Mouse (Mus musculus) kidney, adult 2 months (tissue): ENCODE results near the gene Dnajb12. TPM values are rescaled to one million over a fixed set of nuclear protein-coding genes. Genes with fewer than 3 reads are reported as not detected.

Experiments
- DNase-seq: peaks from one replicate; pipeline ENCODE4 v3.0.0; 2021
- H3K27ac ChIP-seq: fragments of 200-500 bp; 2 replicates; pipeline ENCODE4 v1.5.1; 2012; ENCODE audit warnings: low read depth, low read length, control low read depth, inconsistent platforms; ENCODE audit not compliant: insufficient read depth
- H3K27me3 ChIP-seq: fragments of 200-500 bp; replicated peaks from 2 replicates; pipeline ENCODE4 v1.6.1; 2012; ENCODE audit warnings: mild to moderate bottlenecking, moderate library complexity, low read length, inconsistent platforms; ENCODE audit not compliant: control insufficient read depth, insufficient read depth
- H3K36me3 ChIP-seq: fragments of 200-500 bp; 2 replicates; pipeline ENCODE4 v1.6.1; 2012; ENCODE audit warnings: mild to moderate bottlenecking, moderate library complexity, low read length, inconsistent platforms; ENCODE audit not compliant: control insufficient read depth, insufficient read depth
- H3K4me1 ChIP-seq: fragments of 200-500 bp; 2 replicates; pipeline ENCODE4 v1.6.1; 2011; ENCODE audit warnings: low read length; ENCODE audit not compliant: control insufficient read depth, insufficient read depth
- H3K4me3 ChIP-seq: fragments of 200-500 bp; 2 replicates; pipeline ENCODE4 v1.5.1; 2011; ENCODE audit warnings: mild to moderate bottlenecking, low read depth, low read length, control low read depth; ENCODE audit not compliant: insufficient read depth
- CTCF ChIP-seq: fragments of 200-500 bp; conservative IDR thresholded peaks from 2 replicates; pipeline ENCODE4 v1.5.1; 2011; ENCODE audit warnings: low read depth, mild to moderate bottlenecking, control low read depth, low read length, moderate library complexity, mixed read lengths; ENCODE audit not compliant: insufficient read depth, insufficient read length
- POLR2A ChIP-seq: fragments of 200-500 bp; IDR thresholded peaks from one replicate; pipeline ENCODE4 v1.6.1; 2011; ENCODE audit warnings: low read depth, low read length, control low read depth
- WGBS: fragments of 180-500 bp; shearing (Covaris S2); methylation state at CpG from one replicate; pipeline ENCODE4 v1.1.7; 2018; 5-methylcytosine and 5-hydroxymethylcytosine counted together
- polyA plus RNA-seq: library from polyadenylated mRNA; depleted of rRNA; stranded (reverse); fragments of >200 nt; gene quantifications from 2 replicates; pipeline ENCODE4 v1.2.3, GENCODE M21; 2012

Gene Dnajb12
- polyA plus RNA-seq, 1 experiment: 85.8 TPM

GRCm38 (mm10) chr10:59936058-59936856 lies 56.9 kb downstream of the Dnajb12 start:
- Histone ChIP-seq H3K36me3 (no peaks in the 10 kb centered on the region), H3K27me3 (no peaks in the 10 kb centered on the region), H3K4me3 (no peak overlapping the region), H3K4me1 (0 out of 2 replicates have a peak, but pooled peaks cover 11% of the 10 kb centered on the region), H3K27ac (no peak overlapping the region)
- no peak for TF ChIP-seq CTCF
- TF ChIP-seq POLR2A: no peak
- 60% methylated on average over 8 of the region's 8 CpGs for WGBS
- DNase-seq: no peak

GRCm38 (mm10) chr10:59938662-59939061 lies 59.3 kb downstream of the Dnajb12 start:
- H3K36me3 ChIP-seq: no peaks in the 10 kb centered on the region
- no peaks in the 10 kb centered on the region for H3K27me3 ChIP-seq
- TF ChIP-seq CTCF: no peak
- no peak for TF ChIP-seq POLR2A
- no peak overlapping the region for H3K4me3 ChIP-seq
- H3K4me1 ChIP-seq: peaks cover 8% of the 10 kb centered on the region
- 83% methylated on average over 5 of the region's 5 CpGs for WGBS
- no peak for DNase-seq
- H3K27ac ChIP-seq: no peak overlapping the region

GRCm38 (mm10) chr10:59939081-59939480 lies 59.7 kb downstream of the Dnajb12 start:
- DNase-seq: no peak
- no peaks in the 10 kb centered on the region for H3K36me3 ChIP-seq
- no peak for TF ChIP-seq POLR2A
- no peak for TF ChIP-seq CTCF
- H3K4me1 ChIP-seq: peaks cover 8% of the 10 kb centered on the region
- 95% methylated on average over 1 of the region's 1 CpGs for WGBS
- H3K27me3 ChIP-seq: no peaks in the 10 kb centered on the region
- H3K4me3 ChIP-seq: no peak overlapping the region
- no peak overlapping the region for H3K27ac ChIP-seq

- Histone ChIP-seq H3K27me3 (no peaks in the 10 kb centered on the region), H3K4me1 (peaks cover 8% of the 10 kb centered on the region), H3K4me3 (peak overlapping the region; percentile 4; the same call in 1 of the 2 replicates), H3K36me3 (no peaks in the 10 kb centered on the region), H3K27ac (peak overlapping the region; percentile 47)
- DNase-seq: no peak
- TF ChIP-seq CTCF (no peak), POLR2A (no peak)
- WGBS: 39% methylated on average over 21 of the region's 21 CpGs
These were observed 63.0 kb downstream of the Dnajb12 start for GRCm38 (mm10) chr10:59942281-59942846.

GRCm38 (mm10) chr10:59942847-59943420 lies 63.6 kb downstream of the Dnajb12 start:
- peak; percentile 81 for DNase-seq
- 1% methylated on average over 16 of the region's 16 CpGs for WGBS
- Histone ChIP-seq H3K4me3 (peak overlapping the region; percentile 4), H3K4me1 (peaks cover 8% of the 10 kb centered on the region), H3K27ac (peak overlapping the region; percentile 47), H3K27me3 (no peaks in the 10 kb centered on the region), H3K36me3 (no peaks in the 10 kb centered on the region)
- TF ChIP-seq CTCF (no peak), POLR2A (no peak)

GRCm38 (mm10) chr10:59943421-59943989 lies 64.1 kb downstream of the Dnajb12 start:
- no peak for TF ChIP-seq CTCF
- no peak for TF ChIP-seq POLR2A
- peak; percentile 85 for DNase-seq
- no peaks in the 10 kb centered on the region for H3K36me3 ChIP-seq
- H3K27me3 ChIP-seq: no peaks in the 10 kb centered on the region
- peaks cover 8% of the 10 kb centered on the region for H3K4me1 ChIP-seq
- 22% methylated on average over 13 of the region's 13 CpGs for WGBS
- peak overlapping the region; percentile 12; the same call in 1 of the 2 replicates for H3K4me3 ChIP-seq
- peak overlapping the region; percentile 47 for H3K27ac ChIP-seq

GRCm38 (mm10) chr10:59945416-59945815 lies 66.1 kb downstream of the Dnajb12 start:
- Histone ChIP-seq H3K4me1 (peaks cover 13% of the 10 kb centered on the region), H3K4me3 (no peak overlapping the region), H3K27me3 (no peaks in the 10 kb centered on the region), H3K27ac (no peak overlapping the region), H3K36me3 (no peaks in the 10 kb centered on the region)
- no peak for DNase-seq
- no peak for TF ChIP-seq CTCF
- no peak for TF ChIP-seq POLR2A
- WGBS: 95% methylated on average over 3 of the region's 3 CpGs
